Mouse (Mus musculus): ENCODE results near the gene Oser1.

- no peak for TF ChIP-seq GATA1 (IDR thresholded peaks at IDR 0.05; ENCODE audit: borderline replicate concordance, low read length)
- TF ChIP-seq FLI1 (IDR thresholded peaks at IDR 0.05; ENCODE audit: low read length), result no peak
These were observed 34.2 kb upstream of the Oser1 start for GRCm38 (mm10) chr2:163458539-163459265.

Data from megakaryocyte, embryonic 14.5 days (primary cell).